Mouse (Mus musculus): ENCODE data around the gene Mrpl23.
A peak's percentile ranks its signal among the peaks of the same experiment; 100 is the strongest.

Gene Mrpl23

GRCm38 (mm10) chr7:142552591-142553416 is 20.3 kb downstream of the Mrpl23 start:
- no peak for DNase-seq (ENCODE audit: low read depth, low spot score)

GRCm38 (mm10) chr7:142553417-142554335 is 21.2 kb downstream of the Mrpl23 start:
- no peak for DNase-seq (ENCODE audit: low read depth, low spot score)

- DNase-seq (ENCODE audit: low read depth, low spot score), result no peak
Observed at GRCm38 (mm10) chr7:142554625-142555024, 22.1 kb downstream of the Mrpl23 start.

GRCm38 (mm10) chr7:142555366-142556088 is 23.0 kb downstream of the Mrpl23 start:
- no peak for DNase-seq (ENCODE audit: low read depth, low spot score)

- no peak for DNase-seq (ENCODE audit: low read depth, low spot score)
Observed at GRCm38 (mm10) chr7:142556089-142556476, 23.6 kb downstream of the Mrpl23 start.

GRCm38 (mm10) chr7:142557696-142558095 is 25.2 kb downstream of the Mrpl23 start:
- no peak for DNase-seq (ENCODE audit: low read depth, low spot score)

- no peak for DNase-seq (ENCODE audit: low read depth, low spot score)
Observed at GRCm38 (mm10) chr7:142558511-142559146, 26.1 kb downstream of the Mrpl23 start.

- no peak for DNase-seq (ENCODE audit: low read depth, low spot score)
Observed at GRCm38 (mm10) chr7:142559651-142560175, 27.2 kb downstream of the Mrpl23 start.

- no peak for DNase-seq (ENCODE audit: low read depth, low spot score)
Observed at GRCm38 (mm10) chr7:142560942-142561855, 28.7 kb downstream of the Mrpl23 start.

GRCm38 (mm10) chr7:142561856-142562404 is 29.4 kb downstream of the Mrpl23 start:
- DNase-seq (ENCODE audit: low read depth, low spot score), result no peak

GRCm38 (mm10) chr7:142563168-142563567 is 30.7 kb downstream of the Mrpl23 start:
- DNase-seq (ENCODE audit: low read depth, low spot score), result no peak

- peak; percentile 16 for DNase-seq (ENCODE audit: low read depth, low spot score)
Observed at GRCm38 (mm10) chr7:142564955-142565643, 32.6 kb downstream of the Mrpl23 start.

GRCm38 (mm10) chr7:142566512-142566911 is 34.0 kb downstream of the Mrpl23 start:
- DNase-seq (ENCODE audit: low read depth, low spot score), result no peak

GRCm38 (mm10) chr7:142568985-142569384 is 36.5 kb downstream of the Mrpl23 start:
- no peak for DNase-seq (ENCODE audit: low read depth, low spot score)

- DNase-seq (ENCODE audit: low read depth, low spot score), result no peak
Observed at GRCm38 (mm10) chr7:142570565-142570964, 38.1 kb downstream of the Mrpl23 start.

GRCm38 (mm10) chr7:142571458-142572220 is 39.2 kb downstream of the Mrpl23 start:
- DNase-seq (ENCODE audit: low read depth, low spot score), result no peak

- DNase-seq (ENCODE audit: low read depth, low spot score), result no peak
Observed at GRCm38 (mm10) chr7:142572343-142572742, 39.9 kb downstream of the Mrpl23 start.

- DNase-seq (ENCODE audit: low read depth, low spot score), result no peak
Observed at GRCm38 (mm10) chr7:142572992-142573391, 40.5 kb downstream of the Mrpl23 start.
